Mouse (Mus musculus): ENCODE results near the gene Plekhm2. TPM values are rescaled to one million over a fixed set of nuclear protein-coding genes. Genes with fewer than 3 reads are reported as not detected.

Gene Plekhm2
- total and polyA plus RNA-seq, 3 experiments, result 12.4 to 28.2 (median 13.7) TPM

DNA sequence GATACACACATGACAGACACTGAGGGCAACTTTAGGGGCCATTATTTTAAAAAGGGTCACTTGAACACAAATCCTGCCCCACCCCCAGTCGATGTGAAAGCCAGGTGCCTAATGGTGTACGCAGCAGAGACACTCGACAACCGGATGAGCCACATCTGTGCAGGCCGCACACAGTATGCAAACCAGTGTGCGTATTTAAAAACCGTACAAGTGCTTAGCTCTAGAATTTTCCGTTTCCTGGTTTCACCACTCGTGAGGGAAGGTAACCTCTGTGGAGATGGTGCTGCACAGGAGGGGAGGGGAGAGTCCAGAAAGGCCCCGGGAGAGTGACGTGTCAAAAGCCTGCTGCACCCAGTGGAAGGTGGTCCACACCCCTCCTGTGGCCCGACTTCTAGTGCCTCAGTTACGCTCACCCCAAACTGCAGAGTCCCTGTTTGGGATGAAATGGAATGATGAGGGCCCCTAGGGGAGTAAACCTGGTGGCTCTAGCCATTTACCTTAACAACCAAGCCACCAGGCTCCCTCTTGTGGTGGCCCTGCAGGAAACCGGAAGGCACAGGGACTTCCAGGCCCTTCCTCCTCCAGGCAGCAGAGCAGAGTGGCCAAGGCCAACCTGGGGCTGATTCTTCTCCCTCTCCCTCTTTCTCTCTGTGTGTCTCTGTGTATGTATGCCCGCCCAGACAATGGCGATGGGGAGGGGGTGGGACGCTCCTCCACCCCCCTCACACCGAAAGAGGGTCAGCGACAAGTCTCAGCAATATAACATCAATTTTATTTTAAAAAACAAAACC is 39.5 kb downstream of the Plekhm2 start (continued):
- TF ChIP-seq MAZ (IDR thresholded peaks at IDR 0.05; ENCODE audit: low read depth, low read length) (peak; percentile 39), TCF12 (IDR thresholded peaks at IDR 0.05; ENCODE audit: low read depth, low read length) (peak; percentile 96), SIN3A (IDR thresholded peaks at IDR 0.05; ENCODE audit: low read length) (peak; percentile 59; the same call in 1 of the 2 replicates), MAFK (IDR thresholded peaks at IDR 0.05; ENCODE audit: insufficient replicate concordance, low read length) (no peak), RCOR1 (conservative IDR thresholded peaks at IDR 0.05; ENCODE audit: low read depth, low read length) (no peak), BHLHE40 (IDR thresholded peaks at IDR 0.05; ENCODE audit: low read depth, low read length) (peak; percentile 95), TBP (conservative IDR thresholded peaks at IDR 0.05; ENCODE audit: low read depth, low read length) (0 out of 2 replicates have a peak, but pooled peaks have one; percentile 19), HCFC1 (IDR thresholded peaks at IDR 0.05; ENCODE audit: low read depth, low read length) (peak; percentile 56), MAX (IDR thresholded peaks at IDR 0.05; ENCODE audit: low read length) (peak; percentile 56), E2F4 (IDR thresholded peaks at IDR 0.05; ENCODE audit: insufficient replicate concordance, low read depth, low read length) (no peak), CHD2 (IDR thresholded peaks at IDR 0.05; ENCODE audit: low read length) (peak; percentile 58), POLR2A (IDR thresholded peaks at IDR 0.05; ENCODE audit: low read depth, low read length) (peak; percentile 53; the same call in 1 of the 2 replicates), ZKSCAN1 (IDR thresholded peaks at IDR 0.05; ENCODE audit: borderline replicate concordance, low read depth, low read length) (no peak), MYC (IDR thresholded peaks at IDR 0.05; ENCODE audit: low read depth, low read length) (0 out of 2 replicates have a peak, but pooled peaks have one; percentile 25)

DNA sequence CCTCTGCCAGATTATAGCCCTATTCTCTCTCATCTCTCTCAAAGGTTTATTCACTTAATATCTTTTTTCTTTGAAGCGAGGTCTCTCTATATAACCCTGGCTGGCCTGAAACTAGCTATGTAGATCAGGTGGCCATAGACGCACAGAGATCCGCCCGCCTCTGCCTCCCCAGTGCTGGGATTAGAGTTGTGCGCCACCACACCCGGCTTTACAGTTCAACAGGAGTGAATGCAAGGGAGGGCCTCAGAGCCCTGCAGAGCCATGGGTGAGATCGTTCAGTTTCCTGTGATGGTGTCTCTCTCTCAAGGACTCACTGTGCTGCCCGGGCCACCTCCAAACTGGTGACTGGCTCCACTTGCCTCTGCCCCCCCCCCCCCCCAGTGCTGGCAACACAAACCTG is 40.6 kb downstream of the Plekhm2 start:
- no peak for TF ChIP-seq NRF1 (IDR thresholded peaks at IDR 0.05; ENCODE audit: low read depth, low read length)
- peak; percentile 54 for DNase-seq (ENCODE audit: extremely low read depth)
- Histone ChIP-seq H3K9ac (ENCODE audit: insufficient read depth, low read depth) (no peak overlapping the region), H3K79me2 (replicated peaks; ENCODE audit: control insufficient read depth, extremely low read depth, insufficient read depth, poor library complexity, severe bottlenecking) (no peaks in the 10 kb centered on the region), H3K36me3 (replicated peaks in 1 of 2; ENCODE audit: control insufficient read depth in 1 of 2, insufficient read depth in 1 of 2, low read length in 1 of 2) (peaks cover 23 to 43% of the 10 kb centered on the region in 2 experiments), H3K27ac (ENCODE audit: insufficient read depth, low read depth) (peak overlapping the region; percentile 94), H3K4me1 (ENCODE audit: control insufficient read depth in 1 of 2, insufficient read depth in 2 of 2) (peaks cover 28 to 68% of the 10 kb centered on the region in 2 experiments), H3K27me3 (replicated peaks) (no peaks in the 10 kb centered on the region), H3K9me3 (replicated peaks; ENCODE audit: low read length) (no peaks in the 10 kb centered on the region), H3K4me3 (replicated peaks in 1 of 3; ENCODE audit: low read depth in 2 of 3, low read length in 2 of 3, poor library complexity in 1 of 3) (no peak overlapping the region), H3K4me2 (ENCODE audit: insufficient read depth, low read depth, poor library complexity, severe bottlenecking) (no peak overlapping the region)
- in situ Hi-C loops (cut with MboI; ENCODE audit: low pct_ligation_motif_present, low pct_unique_long_range_greater_than_20kb, low sequenced_read_pairs) (no loop called here), dilution Hi-C loops (cut with MboI; ENCODE audit: extremely low pct_ligation_motif_present, extremely low pct_unique_long_range_greater_than_20kb, low sequenced_read_pairs) (no loop called here)

DNA sequence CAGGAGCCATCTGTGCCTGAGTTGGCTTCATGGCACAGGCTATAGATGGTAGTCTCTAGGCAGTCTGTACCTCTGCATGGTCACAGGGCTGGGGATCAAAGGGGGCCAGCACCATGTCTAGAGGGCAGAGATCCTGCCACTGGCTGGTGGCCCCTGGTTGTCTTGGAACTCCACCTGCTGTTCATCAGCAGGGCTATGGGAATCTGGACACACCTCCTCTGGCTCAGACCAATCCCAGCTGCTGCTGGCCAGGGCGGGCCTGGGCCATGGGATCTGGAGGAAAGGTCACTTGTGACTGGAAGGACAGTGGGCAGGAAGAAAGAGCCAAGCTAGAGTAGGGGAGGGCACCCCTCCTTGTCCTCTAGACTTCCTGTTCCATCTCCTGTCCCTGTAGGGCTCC is 41.0 kb downstream of the Plekhm2 start, which contains the start of gene Slc25a34:
Gene Slc25a34, minus strand, starts transcription at position 156 of the 400 bp plus-strand sequence.
- DNase-seq (ENCODE audit: extremely low read depth), result no peak

More for the DNA sequence above, 41.0 kb downstream of the Plekhm2 start, which contains the start of gene Slc25a34:
- TF ChIP-seq PAX5 (IDR thresholded peaks at IDR 0.05; ENCODE audit: low read length) (no peak), ZMIZ1 (IDR thresholded peaks at IDR 0.05; ENCODE audit: low read depth, low read length) (peak; percentile 91), POLR2A (IDR thresholded peaks at IDR 0.05; ENCODE audit: low read depth, low read length) (peak; percentile 53)
- Histone ChIP-seq H3K27me3 (replicated peaks) (no peaks in the 10 kb centered on the region), H3K36me3 (replicated peaks in 1 of 2; ENCODE audit: control insufficient read depth in 1 of 2, insufficient read depth in 1 of 2, low read length in 1 of 2) (peaks cover 18 to 38% of the 10 kb centered on the region in 2 experiments), H3K79me2 (replicated peaks; ENCODE audit: control insufficient read depth, extremely low read depth, insufficient read depth, poor library complexity, severe bottlenecking) (no peaks in the 10 kb centered on the region), H3K4me2 (ENCODE audit: insufficient read depth, low read depth, poor library complexity, severe bottlenecking) (peak within 1 kb of the TSS; percentile 65; the same call in 1 of the 2 replicates), H3K4me1 (ENCODE audit: control insufficient read depth in 1 of 2, insufficient read depth in 2 of 2) (peaks cover 32 to 71% of the 10 kb centered on the region in 2 experiments), H3K27ac (ENCODE audit: insufficient read depth, low read depth) (peak within 1 kb of the TSS; percentile 94), H3K9me3 (replicated peaks; ENCODE audit: low read length) (no peaks in the 10 kb centered on the region), H3K9ac (ENCODE audit: insufficient read depth, low read depth) (peak within 1 kb of the TSS; percentile 25; the same call in 1 of the 2 replicates), H3K4me3 (replicated peaks in 1 of 3; ENCODE audit: low read depth in 2 of 3, low read length in 2 of 3, poor library complexity in 1 of 3) (peak within 1 kb of the TSS in 1 of 3 experiments; percentile 17)
- in situ Hi-C loops (cut with MboI; ENCODE audit: low pct_ligation_motif_present, low pct_unique_long_range_greater_than_20kb, low sequenced_read_pairs), result no loop called here
- dilution Hi-C loops (cut with MboI; ENCODE audit: extremely low pct_ligation_motif_present, extremely low pct_unique_long_range_greater_than_20kb, low sequenced_read_pairs), result no loop called here
